Mouse (Mus musculus) neural tube, embryonic 13.5 days (tissue): ENCODE results near the gene Ubac2. TPM values are rescaled to one million over a fixed set of nuclear protein-coding genes. Genes with fewer than 3 reads are reported as not detected.

ENCODE experiments used
- polyA plus RNA-seq: library from polyadenylated mRNA; unstranded; fragments of >200 nt; fragmentation: Nextera tagmentation; extraction: Ambion mirVana; gene quantifications from 2 replicates; pipeline ENCODE4 v1.2.1, GENCODE M21; 2015

Ubac2 gene
- polyA plus RNA-seq, 1 experiment from 2014 or later, result 54.6 TPM

Other genes starting within 250 kb of the Ubac2 start
- gene Dock9, start 80.8 kb upstream of the Ubac2 start, polyA plus RNA-seq, result 5.2 and 6.4 TPM in 2 replicates
- gene Gpr18, start 37.2 kb downstream of the Ubac2 start, polyA plus RNA-seq, result 0.17 TPM in 1 of 2 replicates, not detected in the other
- 1.5 and 1.6 TPM in 2 replicates for gene Gpr183, start 86.6 kb downstream of the Ubac2 start, polyA plus RNA-seq
- gene Timm8a2, start 156.1 kb downstream of the Ubac2 start, polyA plus RNA-seq, result not detected in 2 replicates
- 121 and 127 TPM in 2 replicates for gene Tm9sf2, start 228.4 kb downstream of the Ubac2 start, polyA plus RNA-seq